In the genomic region with DNA sequence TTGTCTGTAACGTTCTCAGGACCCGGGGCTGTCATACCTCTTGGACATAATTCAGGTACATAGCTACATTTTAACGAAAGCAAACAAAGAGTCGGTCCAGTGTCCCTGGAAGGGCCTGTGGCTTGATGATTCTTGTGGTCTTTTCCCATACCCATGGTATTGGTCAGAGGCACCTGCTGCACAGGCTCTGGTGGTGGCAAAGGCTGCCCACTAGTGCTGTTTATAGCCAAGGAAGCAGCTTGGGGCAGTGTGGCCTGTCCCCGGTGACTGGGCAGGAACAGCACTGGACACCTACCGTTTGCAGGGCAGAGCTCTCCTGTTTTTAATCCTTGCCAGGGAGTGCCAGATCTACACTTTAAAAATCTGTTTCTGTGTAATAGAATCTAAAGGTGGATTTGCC, we compare ENCODE assay signal across 10 mouse cellular contexts. TPM values are rescaled to one million over a fixed set of nuclear protein-coding genes. Genes with fewer than 3 reads are reported as not detected.
DNase-seq lines count a peak whose midpoint lies in the region; ATAC-seq and TF ChIP-seq lines count a peak whose summit lies in the region.
"Had no signal": no experiment of that assay in that cellular context is flagged by ENCODE, and none has a peak within 500 bp of the region (broad histone marks: within the 10 kb centered on the region; RNA-seq: fewer than 3 reads in every experiment).

No protein-coding gene starts in this region.

- ATAC-seq in lung, embryonic 14.5 days (ENCODE audit: insufficient read depth): no peak
- ATAC-seq in hindbrain, postnatal 0 days: no peak

- 0 out of 2 replicates have a peak overlapping the region, but pooled peaks have one; percentile 7 for H3K4me3 ChIP-seq in lung, embryonic 14.5 days (ENCODE audit: low read depth, low read length)
- H3K4me3 ChIP-seq in hindbrain, postnatal 0 days (ENCODE audit: low read length): peak overlapping the region; percentile 36; the same call in 1 of the 2 replicates

- peak overlapping the region; percentile 56; the same call in 1 of the 2 replicates for H3K9ac ChIP-seq in lung, embryonic 14.5 days
- no peak overlapping the region for H3K9ac ChIP-seq in hindbrain, postnatal 0 days (replicated peaks; ENCODE audit: low read length)

- H3K27ac ChIP-seq in lung, embryonic 14.5 days (ENCODE audit: low read depth): no peak overlapping the region
- peak overlapping the region; percentile 74 for H3K27ac ChIP-seq in hindbrain, postnatal 0 days
- H3K27ac ChIP-seq: midbrain, embryonic 15.5 days had no signal

- peaks cover 20% of the 10 kb centered on the region; the same call in 1 of the 2 replicates for H3K4me1 ChIP-seq in lung, embryonic 14.5 days (ENCODE audit: insufficient read depth)
- peaks cover 8% of the 10 kb centered on the region; the same call in 1 of the 2 replicates for H3K4me1 ChIP-seq in hindbrain, postnatal 0 days (ENCODE audit: insufficient read depth, low read length)

- 45% methylated on average over 6 of the region's 6 CpGs for WGBS in lung, embryonic 14.5 days
- 55% methylated on average over 6 of the region's 6 CpGs for WGBS in hindbrain, postnatal 0 days

- 0 out of 2 replicates have a peak, but pooled peaks cover 10% of the 10 kb centered on the region for H3K27me3 ChIP-seq in lung, embryonic 14.5 days (ENCODE audit: insufficient read depth, low read length)
- no peaks in the 10 kb centered on the region for H3K27me3 ChIP-seq in hindbrain, postnatal 0 days (ENCODE audit: insufficient read depth, low read length)

- no peaks in the 10 kb centered on the region for H3K36me3 ChIP-seq in lung, embryonic 14.5 days (ENCODE audit: insufficient read depth)
- H3K36me3 ChIP-seq in hindbrain, postnatal 0 days (ENCODE audit: insufficient read depth, low read length): no peaks in the 10 kb centered on the region
- H3K36me3 ChIP-seq: midbrain, embryonic 15.5 days had no signal

- DNase-seq in embryo, embryonic 10 days (ENCODE audit: low spot score): peak; percentile 3
- no peak for DNase-seq in embryo, embryonic 10.5 days (ENCODE audit: low spot score)
- DNase-seq in lung, embryonic 14.5 days: no peak
- no peak for DNase-seq in lung, postnatal 4 days
- DNase-seq in hindbrain, postnatal 0 days (ENCODE audit: low spot score): peak; percentile 18
- peak; percentile 14 for DNase-seq in lung, postnatal 14 days
- DNase-seq in cerebellum, adult 18-20 months: no peak
- no peak for DNase-seq in adrenal gland, postnatal 4 days (ENCODE audit: low spot score in 2 of 2)

- no peaks in the 10 kb centered on the region for H3K9me3 ChIP-seq in lung, embryonic 14.5 days (ENCODE audit: low read depth, low read length)
- H3K9me3 ChIP-seq in hindbrain, postnatal 0 days (ENCODE audit: low read length): no peaks in the 10 kb centered on the region
- H3K9me3 ChIP-seq: midbrain, embryonic 15.5 days had no signal

- no peak for TF ChIP-seq CTCF in lung, embryonic 14.5 days (IDR thresholded peaks at IDR 0.05; ENCODE audit: low read depth)
- TF ChIP-seq CTCF in hindbrain, postnatal 0 days (IDR thresholded peaks at IDR 0.05; ENCODE audit: low read depth): no peak

- peak overlapping the region; percentile 83 for H3K4me2 ChIP-seq in lung, embryonic 14.5 days
- H3K4me2 ChIP-seq in hindbrain, postnatal 0 days (ENCODE audit: low read depth, low read length): peak overlapping the region; percentile 65

RNA-seq across cellular contexts. Expression of gene Ramp1, which starts 1.1 kb away (rescaled TPM):
- polyA plus RNA-seq in lung, embryonic 14.5 days (2014; fragmentation: Nextera tagmentation; extraction: Ambion mirVana): 5.0 and 7.4 TPM in 2 replicates
- total RNA-seq in hindbrain, postnatal 0 days (2014; rRNA removed): 44.1 and 48.4 TPM in 2 replicates
- 44.7 and 46.8 TPM in 2 replicates for polyA plus RNA-seq in hindbrain, postnatal 0 days (2015; fragmentation: Nextera tagmentation; extraction: Ambion mirVana)
- total RNA-seq in adrenal gland, postnatal 4 days (2021): 10 to 100 TPM in 1 of 2 experiments, 1 to 10 TPM in 1; 10.0 to 12.2 TPM

RNA-seq across cellular contexts. Expression of gene Rbm44, which starts 35.8 kb away (rescaled TPM):
- polyA plus RNA-seq in lung, embryonic 14.5 days (2014; fragmentation: Nextera tagmentation; extraction: Ambion mirVana): 1.2 and 2.2 TPM in 2 replicates
- total RNA-seq in hindbrain, postnatal 0 days (2014; rRNA removed): not detected in 2 replicates
- polyA plus RNA-seq in hindbrain, postnatal 0 days (2015; fragmentation: Nextera tagmentation; extraction: Ambion mirVana): 0.11 and 0.25 TPM in 2 replicates
- 1 to 10 TPM in 1 of 2 experiments, under 1 TPM in 1; 0.11 to 1.1 TPM for total RNA-seq in adrenal gland, postnatal 4 days (2021)
- total RNA-seq: heart, adult 18-20 months had no signal

Comparison
In these comparisons a context has a peak if more than half of its experiments do, and no peak if none do; other contexts are left out.
1. DNase-seq: peak in embryo, embryonic 10 days (single experiment), hindbrain, postnatal 0 days (single experiment) and lung, postnatal 14 days (single experiment); none in embryo, embryonic 10.5 days (single experiment), lung, embryonic 14.5 days (single experiment), lung, postnatal 4 days (0 of 2), cerebellum, adult 18-20 months (0 of 2) and adrenal gland, postnatal 4 days (0 of 2).